Mouse (Mus musculus) liver, embryonic 16.5 days (tissue): Measurements from ENCODE around the gene Gm13889. TPM values are rescaled to one million over a fixed set of nuclear protein-coding genes. Genes with fewer than 3 reads are reported as not detected.

Source experiments
- ATAC-seq: fragments of 200-750 bp; cut with Nextera tagmentation; 2 replicates; pipeline ENCODE4 v1.8.0; 2017; ENCODE audit warnings: low read depth, mild to moderate bottlenecking, moderate number of reproducible peaks, moderate library complexity
- H3K27ac ChIP-seq: fragments of 300-500 bp; sonication (generic); 2 replicates; pipeline ENCODE4 v1.5.1; 2014; ENCODE audit warnings: mild to moderate bottlenecking, low read length
- H3K27me3 ChIP-seq: fragments of 300-500 bp; sonication (generic); 2 replicates; pipeline ENCODE4 v1.6.1; 2014; ENCODE audit warnings: low read depth, low read length, mixed read lengths; ENCODE audit not compliant: control insufficient read depth, insufficient read depth
- H3K36me3 ChIP-seq: fragments of 300-500 bp; sonication (generic); 2 replicates; pipeline ENCODE4 v1.6.1; 2014; ENCODE audit warnings: mild to moderate bottlenecking; ENCODE audit not compliant: control insufficient read depth, insufficient read depth
- H3K4me1 ChIP-seq: fragments of 300-500 bp; sonication (generic); 2 replicates; pipeline ENCODE4 v1.6.1; 2014; ENCODE audit warnings: low read depth, low read length, mixed read lengths; ENCODE audit not compliant: control insufficient read depth
- H3K4me2 ChIP-seq: fragments of 300-500 bp; sonication (generic); 2 replicates; pipeline ENCODE4 v1.6.1; 2014; ENCODE audit warnings: low read depth, low read length, mixed read lengths
- H3K4me3 ChIP-seq: fragments of 300-500 bp; sonication (generic); 2 replicates; pipeline ENCODE4 v1.5.1; 2014; ENCODE audit warnings: low read depth, mild to moderate bottlenecking, low read length
- H3K9ac ChIP-seq: fragments of 300-500 bp; sonication (generic); 2 replicates; pipeline ENCODE4 v1.6.1; 2014; ENCODE audit warnings: low read depth, low read length
- H3K9me3 ChIP-seq: fragments of 300-500 bp; sonication (generic); replicated peaks from 2 replicates; pipeline ENCODE4 v1.6.1; 2016; ENCODE audit warnings: low read length; ENCODE audit not compliant: control insufficient read depth
- WGBS: fragments of 180-500 bp; shearing (Covaris S2); extraction: QIAGEN DNeasy Blood & Tissue Kit; methylation state at CpG from one replicate; pipeline ENCODE4 v1.1.7; 2014; ENCODE audit not compliant: insufficient replicate concordance; 5-methylcytosine and 5-hydroxymethylcytosine counted together
- polyA plus RNA-seq: library from polyadenylated mRNA; unstranded; fragments of >200 nt; fragmentation: Nextera tagmentation; extraction: Ambion mirVana; gene quantifications from 2 replicates; pipeline ENCODE4 v1.2.1, GENCODE M21; 2015

The Gm13889 gene
- polyA plus RNA-seq, result 1.2 and 1.7 TPM in 2 replicates

DNA sequence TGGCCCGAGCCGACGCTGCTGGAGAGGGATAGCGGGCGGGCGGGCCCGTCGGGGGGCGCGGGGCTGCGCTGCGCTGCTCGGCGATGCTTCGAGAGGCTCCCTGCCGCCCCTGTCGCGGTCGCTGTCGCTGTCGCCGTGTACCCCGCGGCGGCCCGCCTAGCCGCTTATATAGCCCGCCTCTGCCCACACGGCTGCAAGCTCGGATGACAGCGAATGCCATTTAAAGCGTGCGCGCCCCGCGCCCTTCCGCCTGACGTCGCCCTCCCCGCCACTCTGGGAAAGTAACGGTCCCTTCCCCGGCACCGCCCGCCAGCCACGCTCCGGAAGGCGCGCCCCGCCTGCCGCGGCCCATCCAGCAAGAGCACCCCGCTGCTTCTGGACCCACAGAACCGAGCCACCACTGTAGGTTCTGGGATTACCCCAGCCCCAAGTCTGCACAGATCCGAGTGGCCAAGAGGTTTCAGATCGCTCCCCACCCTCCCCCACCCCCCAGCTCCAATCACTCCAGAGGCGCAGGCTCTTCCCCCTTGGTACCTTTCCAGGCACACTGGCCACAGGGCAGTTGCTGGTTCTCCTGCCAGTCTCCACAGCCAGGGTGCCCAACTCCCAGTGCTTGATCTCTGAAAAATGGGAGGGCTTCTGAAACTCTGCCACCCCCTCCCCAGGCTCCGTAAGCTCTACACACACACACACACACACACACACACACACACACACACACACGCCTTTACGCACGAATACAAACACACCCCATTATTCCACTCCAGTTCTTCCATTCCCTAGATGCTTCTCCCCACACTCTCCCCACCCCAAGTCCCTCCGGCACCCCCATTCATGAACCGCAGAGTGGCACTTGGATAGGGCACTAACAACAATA lies at the start of gene Gm13889:
Gene Gm13889, minus strand, starts transcription at position 294 of the 877 bp plus-strand sequence.
- Histone ChIP-seq H3K27me3 (peaks cover 49% of the 10 kb centered on the region), H3K4me3 (peak within 1 kb of the TSS; percentile 52), H3K4me1 (no peaks in the 10 kb centered on the region; the same call in 1 of the 2 replicates), H3K27ac (no peak within 1 kb of the TSS), H3K9me3 (no peaks in the 10 kb centered on the region), H3K4me2 (peak within 1 kb of the TSS; percentile 56), H3K9ac (peak within 1 kb of the TSS; percentile 15), H3K36me3 (no peaks in the 10 kb centered on the region)
- ATAC-seq, result peak; percentile 61
- 7% methylated on average over 48 of the region's 62 CpGs for WGBS

- ATAC-seq, result 0 out of 2 replicates have a peak, but pooled peaks have one; percentile 30
- H3K27me3 ChIP-seq, result no peaks in the 10 kb centered on the region
- H3K4me2 ChIP-seq, result no peak overlapping the region
- no peak overlapping the region for H3K4me3 ChIP-seq
- no peak overlapping the region for H3K9ac ChIP-seq
- H3K36me3 ChIP-seq, result peaks cover 6% of the 10 kb centered on the region
- no peak overlapping the region for H3K27ac ChIP-seq
- H3K9me3 ChIP-seq, result no peaks in the 10 kb centered on the region
- H3K4me1 ChIP-seq, result no peaks in the 10 kb centered on the region
- WGBS, result 4% methylated on average over 2 of the region's 2 CpGs
These were observed 45.3 kb upstream of the Gm13889 start for GRCm38 (mm10) chr2:94002331-94002730.

GRCm38 (mm10) chr2:94001918-94002317 lies 44.9 kb upstream of the Gm13889 start:
- peaks cover 6% of the 10 kb centered on the region for H3K36me3 ChIP-seq
- ATAC-seq, result no peak
- H3K27ac ChIP-seq, result no peak overlapping the region
- no peaks in the 10 kb centered on the region for H3K9me3 ChIP-seq
- no peaks in the 10 kb centered on the region for H3K27me3 ChIP-seq
- no peak overlapping the region for H3K4me2 ChIP-seq
- H3K4me1 ChIP-seq, result no peaks in the 10 kb centered on the region
- H3K9ac ChIP-seq, result no peak overlapping the region
- no peak overlapping the region for H3K4me3 ChIP-seq
- 72% methylated on average over 4 of the region's 4 CpGs for WGBS

DNA sequence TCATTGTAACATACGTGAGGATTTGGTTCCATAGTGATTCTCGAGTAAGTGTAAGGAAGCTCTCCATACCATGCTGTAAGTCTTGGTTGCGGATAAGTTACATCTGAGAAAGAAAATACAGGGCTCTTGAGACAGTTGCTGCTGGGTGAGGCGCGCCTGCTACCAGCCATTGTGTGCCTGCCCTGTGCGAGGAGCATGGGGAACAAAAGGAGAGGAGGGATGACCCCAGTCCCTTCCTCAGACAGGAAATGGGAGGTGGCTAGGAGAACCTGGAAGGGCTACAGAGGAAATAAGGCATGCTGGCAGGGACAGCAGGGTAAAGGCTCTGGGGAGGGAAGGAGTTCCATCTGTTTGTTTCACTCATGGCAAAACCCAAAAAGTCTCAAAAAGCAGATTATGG lies 44.4 kb upstream of the Gm13889 start:
- 80% methylated on average over 6 of the region's 6 CpGs for WGBS
- no peak for ATAC-seq
- no peak overlapping the region for H3K9ac ChIP-seq
- no peaks in the 10 kb centered on the region for H3K27me3 ChIP-seq
- no peak overlapping the region for H3K4me2 ChIP-seq
- no peak overlapping the region for H3K4me3 ChIP-seq
- no peaks in the 10 kb centered on the region for H3K9me3 ChIP-seq
- H3K4me1 ChIP-seq, result no peaks in the 10 kb centered on the region
- H3K36me3 ChIP-seq, result peaks cover 8% of the 10 kb centered on the region
- no peak overlapping the region for H3K27ac ChIP-seq

GRCm38 (mm10) chr2:93996254-93996653 lies 39.3 kb upstream of the Gm13889 start, which contains the start of gene Gm27027:
Gene Gm27027, minus strand, starts transcription at chr2:93996354.
- H3K4me3 ChIP-seq, result no peak within 1 kb of the TSS
- H3K27me3 ChIP-seq, result no peaks in the 10 kb centered on the region
- no peak for ATAC-seq
- no peaks in the 10 kb centered on the region for H3K4me1 ChIP-seq
- H3K4me2 ChIP-seq, result no peak within 1 kb of the TSS
- WGBS, result 80% methylated on average over 6 of the region's 6 CpGs
- no peaks in the 10 kb centered on the region for H3K9me3 ChIP-seq
- H3K9ac ChIP-seq, result no peak within 1 kb of the TSS
- H3K27ac ChIP-seq, result no peak within 1 kb of the TSS
- peaks cover 2% of the 10 kb centered on the region; the same call in 1 of the 2 replicates for H3K36me3 ChIP-seq

- Histone ChIP-seq H3K27ac (no peak overlapping the region), H3K4me2 (no peak overlapping the region), H3K9me3 (no peaks in the 10 kb centered on the region), H3K36me3 (peaks cover 2% of the 10 kb centered on the region), H3K4me3 (no peak overlapping the region), H3K4me1 (no peaks in the 10 kb centered on the region), H3K9ac (no peak overlapping the region), H3K27me3 (no peaks in the 10 kb centered on the region)
- WGBS, result 61% methylated on average over 3 of the region's 3 CpGs
- no peak for ATAC-seq
These were observed 35.8 kb upstream of the Gm13889 start for GRCm38 (mm10) chr2:93992810-93993209.

- Histone ChIP-seq H3K4me1 (no peaks in the 10 kb centered on the region), H3K27ac (no peak overlapping the region), H3K36me3 (peaks cover 2% of the 10 kb centered on the region), H3K27me3 (no peaks in the 10 kb centered on the region), H3K4me3 (no peak overlapping the region), H3K9ac (no peak overlapping the region), H3K4me2 (no peak overlapping the region), H3K9me3 (no peaks in the 10 kb centered on the region)
- 60% methylated on average over 5 of the region's 5 CpGs for WGBS
- ATAC-seq, result no peak
These were observed 35.3 kb upstream of the Gm13889 start for GRCm38 (mm10) chr2:93992259-93992658.

DNA sequence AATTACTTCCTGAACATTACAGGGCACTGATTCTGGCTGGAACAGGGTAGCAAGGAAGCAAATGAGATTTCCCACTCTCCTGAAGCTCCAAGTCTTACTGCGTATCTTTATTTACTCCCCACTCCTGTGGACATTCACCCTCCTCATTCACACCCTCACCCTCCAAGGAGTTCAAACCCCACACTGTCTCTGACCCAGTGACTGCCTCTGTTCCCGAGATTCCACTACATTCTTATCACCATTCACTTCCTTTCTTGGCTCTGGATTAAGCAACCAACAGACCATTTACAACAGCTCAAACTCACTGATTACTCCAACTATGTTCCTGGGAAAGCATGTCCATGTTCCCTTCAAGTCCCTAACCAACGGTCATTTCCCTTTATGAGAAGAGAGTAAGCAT lies 34.3 kb upstream of the Gm13889 start:
- 54% methylated on average over 3 of the region's 3 CpGs for WGBS
- H3K4me1 ChIP-seq, result no peaks in the 10 kb centered on the region
- no peaks in the 10 kb centered on the region; the same call in none of the 2 replicates for H3K36me3 ChIP-seq
- H3K4me2 ChIP-seq, result no peak overlapping the region
- H3K4me3 ChIP-seq, result no peak overlapping the region
- ATAC-seq, result no peak
- H3K27ac ChIP-seq, result no peak overlapping the region
- H3K27me3 ChIP-seq, result no peaks in the 10 kb centered on the region
- no peak overlapping the region for H3K9ac ChIP-seq
- no peaks in the 10 kb centered on the region for H3K9me3 ChIP-seq

- H3K9me3 ChIP-seq, result no peaks in the 10 kb centered on the region
- WGBS, result 77% methylated on average over 2 of the region's 2 CpGs
- no peak for ATAC-seq
- H3K27ac ChIP-seq, result no peak overlapping the region
- no peak overlapping the region for H3K4me3 ChIP-seq
- H3K9ac ChIP-seq, result no peak overlapping the region
- no peak overlapping the region for H3K4me2 ChIP-seq
- no peaks in the 10 kb centered on the region; the same call in none of the 2 replicates for H3K36me3 ChIP-seq
- no peaks in the 10 kb centered on the region for H3K4me1 ChIP-seq
- H3K27me3 ChIP-seq, result no peaks in the 10 kb centered on the region
These were observed 31.4 kb upstream of the Gm13889 start for GRCm38 (mm10) chr2:93988440-93988839.
